Mouse (Mus musculus) olfactory bulb, adult 2 months (tissue): Measurements from ENCODE around the gene Mycl.

Experiments used
- CTCF ChIP-seq: fragments of 200-500 bp; IDR thresholded peaks from 2 replicates; pipeline ENCODE4 v1.5.1; 2012; ENCODE audit warnings: low read depth, mild to moderate bottlenecking, low read length, moderate library complexity; ENCODE audit not compliant: insufficient read depth
- POLR2A ChIP-seq: fragments of 200-500 bp; IDR thresholded peaks from 2 replicates; pipeline ENCODE4 v1.6.1; 2012; ENCODE audit warnings: mild to moderate bottlenecking, low read depth, low read length, moderate library complexity; ENCODE audit not compliant: insufficient read depth

GRCm38 (mm10) chr4:123035636-123036035 is 40.2 kb downstream of the Mycl start:
- TF ChIP-seq POLR2A (no peak), CTCF (no peak)
